Mouse (Mus musculus) stomach, embryonic 15.5 days (tissue): ENCODE results near the gene Hdac7. TPM values are rescaled to one million over a fixed set of nuclear protein-coding genes. Genes with fewer than 3 reads are reported as not detected.

Experiments
- ATAC-seq: fragments of 200-750 bp; cut with Nextera tagmentation; 2 replicates; pipeline ENCODE4 v1.8.0; 2017; ENCODE audit warnings: low read depth, moderate number of reproducible peaks, moderate TSS enrichment; ENCODE audit not compliant: insufficient read depth, low FRiP score
- H3K27ac ChIP-seq: fragments of 300-500 bp; sonication (generic); 2 replicates; pipeline ENCODE4 v1.5.1; 2015; ENCODE audit warnings: mild to moderate bottlenecking, inconsistent platforms
- H3K27me3 ChIP-seq: fragments of 300-500 bp; sonication (generic); replicated peaks from 2 replicates; pipeline ENCODE4 v1.6.1; 2015; ENCODE audit warnings: inconsistent platforms
- H3K36me3 ChIP-seq: fragments of 300-500 bp; sonication (generic); 2 replicates; pipeline ENCODE4 v1.6.1; 2015; ENCODE audit warnings: inconsistent platforms
- H3K4me1 ChIP-seq: fragments of 300-500 bp; sonication (generic); 2 replicates; pipeline ENCODE4 v1.6.1; 2015; ENCODE audit warnings: inconsistent platforms
- H3K4me2 ChIP-seq: fragments of 300-500 bp; sonication (generic); 2 replicates; pipeline ENCODE4 v1.6.1; 2015; ENCODE audit warnings: mild to moderate bottlenecking, inconsistent platforms
- H3K4me3 ChIP-seq: fragments of 300-500 bp; sonication (generic); replicated peaks from 2 replicates; pipeline ENCODE4 v1.5.1; 2015; ENCODE audit warnings: inconsistent platforms
- H3K9ac ChIP-seq: fragments of 300-500 bp; sonication (generic); 2 replicates; pipeline ENCODE4 v1.6.1; 2015; ENCODE audit warnings: inconsistent platforms
- H3K9me3 ChIP-seq: fragments of 300-500 bp; sonication (generic); 2 replicates; pipeline ENCODE4 v1.6.1; 2016; ENCODE audit warnings: inconsistent platforms
- WGBS: fragments of 180-500 bp; shearing (Covaris S2); methylation state at CpG from one replicate; pipeline ENCODE4 v1.1.7; 2015; 5-methylcytosine and 5-hydroxymethylcytosine counted together
- polyA plus RNA-seq: library from polyadenylated mRNA; unstranded; fragments of >200 nt; fragmentation: Nextera tagmentation; extraction: Ambion mirVana; gene quantifications from 2 replicates; pipeline ENCODE4 v1.2.1, GENCODE M21; 2015

The Hdac7 gene
- polyA plus RNA-seq, 1 experiment from 2014 or later = 22.1 TPM

DNA sequence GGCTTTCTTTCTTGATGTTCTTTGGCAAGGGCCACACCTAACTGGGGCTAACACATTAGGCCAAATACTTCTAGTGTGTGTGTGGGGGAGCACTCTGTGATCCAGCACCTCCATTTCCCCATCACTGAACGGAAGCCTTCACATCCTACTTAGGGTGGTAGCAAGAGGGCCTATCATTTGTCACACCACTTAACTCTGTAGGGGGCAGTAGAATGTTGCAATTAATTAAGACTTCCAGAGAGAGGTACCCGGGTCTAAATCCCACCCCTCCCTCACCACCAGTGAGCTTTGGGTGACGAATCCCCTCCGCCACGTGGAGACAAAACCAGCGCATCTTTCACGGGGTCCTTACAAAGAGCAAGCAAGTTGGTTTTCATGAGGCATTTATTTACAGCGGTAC lies 9.8 kb upstream of the Hdac7 start:
- Histone ChIP-seq H3K4me2 (no peak overlapping the region), H3K9ac (no peak overlapping the region), H3K9me3 (no peaks in the 10 kb centered on the region), H3K27me3 (no peaks in the 10 kb centered on the region), H3K27ac (no peak overlapping the region), H3K4me3 (no peak overlapping the region), H3K36me3 (no peaks in the 10 kb centered on the region), H3K4me1 (peaks cover 8% of the 10 kb centered on the region; the same call in 1 of the 2 replicates)
- no peak for ATAC-seq
- WGBS = 45% methylated on average over 8 of the region's 8 CpGs

- no peaks in the 10 kb centered on the region for H3K9me3 ChIP-seq
- no peak overlapping the region for H3K4me2 ChIP-seq
- no peak for ATAC-seq
- H3K36me3 ChIP-seq = no peaks in the 10 kb centered on the region
- H3K9ac ChIP-seq = no peak overlapping the region
- 90% methylated on average over 3 of the region's 3 CpGs for whole genome bisulfite sequencing
- no peak overlapping the region for H3K27ac ChIP-seq
- H3K4me3 ChIP-seq = no peak overlapping the region
- H3K4me1 ChIP-seq = peaks cover 9% of the 10 kb centered on the region; the same call in 1 of the 2 replicates
- H3K27me3 ChIP-seq = no peaks in the 10 kb centered on the region
Measured at GRCm38 (mm10) chr15:97852291-97852690, 8.0 kb upstream of the Hdac7 start.

DNA sequence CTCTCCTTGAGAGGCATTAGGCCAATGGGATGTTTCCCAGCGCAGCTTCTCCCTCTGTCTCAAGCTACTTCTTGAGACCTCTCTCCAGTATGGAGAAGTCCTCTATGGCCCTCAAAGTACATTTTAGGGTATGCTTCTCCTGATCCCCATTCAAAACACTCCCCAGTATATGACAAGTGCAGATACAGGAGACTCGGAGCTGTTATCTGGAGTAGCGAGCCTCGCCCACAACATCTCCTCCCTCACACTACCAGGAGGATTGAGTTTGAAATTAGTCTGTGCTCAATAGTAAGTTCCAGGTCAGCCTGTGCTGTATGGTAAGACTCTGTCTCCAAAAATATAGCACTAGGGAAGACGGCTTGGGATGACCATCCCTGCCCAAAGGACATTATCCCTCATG lies 6.7 kb upstream of the Hdac7 start:
- Histone ChIP-seq H3K27ac (no peak overlapping the region), H3K36me3 (no peaks in the 10 kb centered on the region), H3K9ac (no peak overlapping the region), H3K27me3 (no peaks in the 10 kb centered on the region), H3K4me3 (no peak overlapping the region), H3K4me1 (peaks cover 9% of the 10 kb centered on the region; the same call in 1 of the 2 replicates), H3K9me3 (no peaks in the 10 kb centered on the region), H3K4me2 (no peak overlapping the region)
- 79% methylated on average over 5 of the region's 5 CpGs for WGBS
- ATAC-seq = no peak

- ATAC-seq = no peak
- H3K27me3 ChIP-seq = no peaks in the 10 kb centered on the region
- H3K36me3 ChIP-seq = no peaks in the 10 kb centered on the region
- no peak overlapping the region for H3K27ac ChIP-seq
- no peak overlapping the region for H3K9ac ChIP-seq
- H3K9me3 ChIP-seq = no peaks in the 10 kb centered on the region
- H3K4me2 ChIP-seq = no peak overlapping the region
- H3K4me3 ChIP-seq = no peak overlapping the region
- peaks cover 9% of the 10 kb centered on the region; the same call in 1 of the 2 replicates for H3K4me1 ChIP-seq
- WGBS = 21% methylated on average over 2 of the region's 2 CpGs
Measured at GRCm38 (mm10) chr15:97850441-97850840, 6.1 kb upstream of the Hdac7 start.

DNA sequence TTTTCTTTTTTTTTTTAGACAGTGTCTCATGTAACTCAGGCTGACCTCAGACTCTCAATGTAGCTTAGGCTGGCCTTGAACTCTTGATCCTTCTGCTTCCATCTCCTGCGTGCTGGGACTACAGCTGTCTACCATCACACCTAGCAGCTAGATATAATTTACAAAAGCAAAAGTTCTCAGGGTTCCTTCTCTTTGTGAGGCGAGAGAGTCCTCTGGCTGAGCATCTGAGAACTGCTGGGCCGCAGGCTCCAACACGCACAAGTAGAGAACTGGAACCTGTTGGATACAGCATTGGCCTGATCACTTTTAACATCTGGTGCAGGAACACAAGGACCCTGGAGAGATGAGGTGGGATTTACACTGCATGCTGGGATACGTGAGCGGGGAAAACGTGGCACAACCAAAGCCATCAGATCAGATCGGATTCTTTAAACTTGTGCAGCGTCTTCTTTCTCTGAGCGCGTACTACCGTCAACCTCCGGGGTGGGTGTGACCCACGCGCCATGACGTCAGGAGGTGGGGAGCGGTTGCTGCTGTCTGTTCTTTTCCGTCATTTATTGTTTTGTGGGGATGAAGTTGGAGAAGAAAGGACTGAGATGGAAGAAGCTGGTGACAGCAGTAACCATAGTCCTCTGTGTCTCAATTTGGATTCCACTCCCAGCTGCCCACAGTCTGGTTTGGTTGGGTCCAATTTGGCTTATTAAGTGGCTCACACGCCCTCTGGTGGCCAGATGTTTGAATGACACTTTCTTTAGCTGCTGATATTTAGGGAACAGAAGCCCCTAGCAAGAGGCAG lies 5.0 kb upstream of the Hdac7 start:
- no peak overlapping the region for H3K9ac ChIP-seq
- H3K4me1 ChIP-seq = peaks cover 9% of the 10 kb centered on the region; the same call in 1 of the 2 replicates
- H3K27me3 ChIP-seq = no peaks in the 10 kb centered on the region
- peak overlapping the region; percentile 34 for H3K4me3 ChIP-seq
- H3K27ac ChIP-seq = no peak overlapping the region
- peak; percentile 68 for ATAC-seq
- H3K9me3 ChIP-seq = no peaks in the 10 kb centered on the region
- no peaks in the 10 kb centered on the region for H3K36me3 ChIP-seq
- peak overlapping the region; percentile 61 for H3K4me2 ChIP-seq
- 8% methylated on average over 19 of the region's 19 CpGs for WGBS

DNA sequence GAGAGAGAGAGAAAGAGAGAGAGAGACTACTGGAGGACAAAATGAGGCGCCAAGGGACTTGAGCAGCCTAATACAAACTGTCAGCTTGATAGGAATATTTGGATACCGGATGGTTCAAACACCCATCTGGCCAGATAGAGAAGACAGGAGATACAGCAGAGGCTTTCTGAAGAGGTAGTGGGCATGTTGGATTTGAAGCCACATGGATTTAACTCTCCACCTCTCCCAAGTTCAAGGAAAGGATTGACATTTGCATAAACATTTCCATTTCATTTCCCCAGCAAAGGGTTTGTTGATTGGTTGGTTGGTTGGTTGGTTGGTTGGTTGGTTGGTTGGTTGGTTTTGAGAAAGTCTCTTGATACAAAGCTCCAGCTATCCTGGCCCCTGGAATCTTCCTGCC lies 3.6 kb upstream of the Hdac7 start:
- no peaks in the 10 kb centered on the region for H3K9me3 ChIP-seq
- no peaks in the 10 kb centered on the region for H3K36me3 ChIP-seq
- H3K9ac ChIP-seq = no peak overlapping the region
- H3K4me3 ChIP-seq = no peak overlapping the region
- no peak for ATAC-seq
- no peak overlapping the region for H3K27ac ChIP-seq
- peaks cover 9% of the 10 kb centered on the region; the same call in 1 of the 2 replicates for H3K4me1 ChIP-seq
- 80% methylated on average over 2 of the region's 2 CpGs for WGBS
- H3K27me3 ChIP-seq = no peaks in the 10 kb centered on the region
- no peak overlapping the region for H3K4me2 ChIP-seq

- Histone ChIP-seq H3K36me3 (no peaks in the 10 kb centered on the region), H3K27me3 (no peaks in the 10 kb centered on the region), H3K4me2 (no peak overlapping the region), H3K4me1 (peaks cover 9% of the 10 kb centered on the region; the same call in 1 of the 2 replicates), H3K9ac (no peak overlapping the region), H3K4me3 (no peak overlapping the region), H3K27ac (no peak overlapping the region), H3K9me3 (no peaks in the 10 kb centered on the region)
- no peak for ATAC-seq
- WGBS = 87% methylated on average over 4 of the region's 4 CpGs
Measured at GRCm38 (mm10) chr15:97847285-97847684, 3.0 kb upstream of the Hdac7 start.

- no peak for ATAC-seq
- 89% methylated on average over 11 of the region's 11 CpGs for WGBS
- peaks cover 9% of the 10 kb centered on the region; the same call in 1 of the 2 replicates for H3K4me1 ChIP-seq
Measured at GRCm38 (mm10) chr15:97846121-97846882, 2.0 kb upstream of the Hdac7 start.

GRCm38 (mm10) chr15:97843247-97843651 lies 1.1 kb downstream of the Hdac7 start:
- Histone ChIP-seq H3K27me3 (no peaks in the 10 kb centered on the region), H3K36me3 (no peaks in the 10 kb centered on the region), H3K4me1 (peaks cover 20% of the 10 kb centered on the region), H3K9me3 (no peaks in the 10 kb centered on the region), H3K9ac (no peak overlapping the region), H3K27ac (no peak overlapping the region), H3K4me3 (no peak overlapping the region), H3K4me2 (no peak overlapping the region)
- WGBS = 69% methylated on average over 7 of the region's 7 CpGs
- ATAC-seq = no peak

More at GRCm38 (mm10) chr15:97846121-97846882, 2.0 kb upstream of the Hdac7 start:
- Histone ChIP-seq H3K4me3 (no peak overlapping the region), H3K36me3 (no peaks in the 10 kb centered on the region), H3K9ac (no peak overlapping the region), H3K4me2 (no peak overlapping the region), H3K27me3 (no peaks in the 10 kb centered on the region), H3K27ac (no peak overlapping the region), H3K9me3 (no peaks in the 10 kb centered on the region)

DNA sequence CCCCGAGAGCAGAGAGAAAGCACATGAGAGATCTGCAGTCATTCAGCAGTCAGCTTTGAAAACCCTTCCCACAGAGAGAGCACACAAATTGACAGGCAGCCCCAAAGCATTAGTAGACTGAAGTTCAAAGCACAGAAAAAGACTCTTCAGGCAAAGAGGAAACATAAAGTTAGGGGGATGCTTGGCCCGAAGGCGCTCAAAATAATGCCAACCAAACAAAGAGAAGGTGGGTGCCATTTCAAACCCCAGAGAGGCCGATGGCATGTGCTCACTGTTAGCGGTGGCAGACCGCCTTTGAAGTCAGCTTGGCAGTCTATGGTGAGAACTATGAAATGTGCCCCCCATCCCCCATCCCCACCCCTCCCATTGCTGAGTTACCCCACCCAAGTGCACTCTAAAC lies 2.2 kb downstream of the Hdac7 start:
- Histone ChIP-seq H3K4me1 (peaks cover 31% of the 10 kb centered on the region), H3K4me3 (no peak overlapping the region), H3K36me3 (no peaks in the 10 kb centered on the region), H3K27ac (no peak overlapping the region), H3K9ac (no peak overlapping the region), H3K27me3 (no peaks in the 10 kb centered on the region), H3K9me3 (no peaks in the 10 kb centered on the region), H3K4me2 (no peak overlapping the region)
- WGBS = 83% methylated on average over 6 of the region's 6 CpGs
- ATAC-seq = no peak

DNA sequence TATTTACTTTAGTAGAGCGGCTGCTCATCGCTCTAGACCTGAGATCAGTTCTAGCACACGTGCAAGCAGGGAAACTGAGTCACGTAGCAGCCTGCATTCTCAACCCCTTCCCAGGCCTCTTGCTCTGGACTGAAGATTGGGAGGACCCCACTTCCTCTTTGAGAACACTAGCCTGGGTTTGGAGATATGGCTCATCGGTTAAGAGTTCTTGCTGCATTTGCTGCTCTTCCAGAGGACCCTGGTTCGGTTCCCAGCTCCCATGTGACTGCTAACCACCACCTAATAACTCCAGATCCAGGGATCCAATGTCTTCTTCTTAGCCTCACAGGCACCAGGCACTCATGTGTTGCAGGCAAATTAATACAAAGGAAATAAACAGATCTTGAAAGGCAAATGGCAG lies 2.9 kb downstream of the Hdac7 start:
- no peaks in the 10 kb centered on the region for H3K9me3 ChIP-seq
- H3K9ac ChIP-seq = no peak overlapping the region
- no peaks in the 10 kb centered on the region for H3K27me3 ChIP-seq
- H3K4me1 ChIP-seq = peaks cover 36% of the 10 kb centered on the region
- ATAC-seq = no peak
- no peaks in the 10 kb centered on the region for H3K36me3 ChIP-seq
- whole genome bisulfite sequencing = 94% methylated on average over 6 of the region's 6 CpGs
- H3K4me3 ChIP-seq = no peak overlapping the region
- H3K4me2 ChIP-seq = no peak overlapping the region
- H3K27ac ChIP-seq = no peak overlapping the region

GRCm38 (mm10) chr15:97840781-97841180 lies 3.5 kb downstream of the Hdac7 start:
- Histone ChIP-seq H3K27me3 (no peaks in the 10 kb centered on the region), H3K9ac (no peak overlapping the region), H3K36me3 (no peaks in the 10 kb centered on the region), H3K4me2 (no peak overlapping the region), H3K9me3 (no peaks in the 10 kb centered on the region), H3K27ac (peak overlapping the region; percentile 78; the same call in 1 of the 2 replicates), H3K4me1 (peaks cover 36% of the 10 kb centered on the region), H3K4me3 (no peak overlapping the region)
- WGBS = 91% methylated on average over 1 of the region's 1 CpGs
- ATAC-seq = no peak
